Mouse (Mus musculus) heart, embryonic 16.5 days (tissue): Measurements from ENCODE around the gene Ccdc73. TPM values are rescaled to one million over a fixed set of nuclear protein-coding genes. Genes with fewer than 3 reads are reported as not detected.

Source experiments
- ATAC-seq: fragments of 200-750 bp; cut with Nextera tagmentation; replicated peaks from 2 replicates; pipeline ENCODE4 v1.8.0; 2017; ENCODE audit warnings: moderate number of reproducible peaks; ENCODE audit not compliant: insufficient read depth, low FRiP score; ENCODE audit errors: extremely low read depth
- H3K27ac ChIP-seq: fragments of 300-500 bp; sonication (generic); 2 replicates; pipeline ENCODE4 v1.5.1; 2014; ENCODE audit warnings: mild to moderate bottlenecking, low read length, control low read depth, moderate library complexity
- H3K27me3 ChIP-seq: fragments of 300-500 bp; sonication (generic); 2 replicates; pipeline ENCODE4 v1.6.1; 2014; ENCODE audit warnings: low read length, mixed read lengths; ENCODE audit not compliant: control insufficient read depth, insufficient read depth
- H3K36me3 ChIP-seq: fragments of 300-500 bp; sonication (generic); 2 replicates; pipeline ENCODE4 v1.6.1; 2014; ENCODE audit not compliant: control insufficient read depth, insufficient read depth
- H3K4me1 ChIP-seq: fragments of 300-500 bp; sonication (generic); 2 replicates; pipeline ENCODE4 v1.6.1; 2014; ENCODE audit warnings: low read length, mixed read lengths; ENCODE audit not compliant: control insufficient read depth, insufficient read depth
- H3K4me2 ChIP-seq: fragments of 300-500 bp; sonication (generic); 2 replicates; pipeline ENCODE4 v1.6.1; 2014; ENCODE audit warnings: low read depth, mild to moderate bottlenecking, control low read depth, low read length
- H3K4me3 ChIP-seq: fragments of 300-500 bp; sonication (generic); 2 replicates; pipeline ENCODE4 v1.5.1; 2014; ENCODE audit warnings: mild to moderate bottlenecking, control low read depth, low read length
- H3K9ac ChIP-seq: fragments of 300-500 bp; sonication (generic); 2 replicates; pipeline ENCODE4 v1.6.1; 2014; ENCODE audit warnings: low read length, control low read depth
- H3K9me3 ChIP-seq: fragments of 300-500 bp; sonication (generic); replicated peaks from 2 replicates; pipeline ENCODE4 v1.6.1; 2016; ENCODE audit warnings: low read length; ENCODE audit not compliant: control insufficient read depth
- WGBS: fragments of 180-500 bp; shearing (Covaris S2); extraction: QIAGEN DNeasy Blood & Tissue Kit; methylation state at CpG from one replicate; pipeline ENCODE4 v1.1.7; 2014; 5-methylcytosine and 5-hydroxymethylcytosine counted together
- polyA plus RNA-seq: library from polyadenylated mRNA; unstranded; fragments of >200 nt; fragmentation: Nextera tagmentation; extraction: Ambion mirVana; gene quantifications from 2 replicates; pipeline ENCODE4 v1.2.1, GENCODE M21; 2015

The Ccdc73 gene
- polyA plus RNA-seq, 1 experiment from 2014 or later = 4.8 TPM

DNA sequence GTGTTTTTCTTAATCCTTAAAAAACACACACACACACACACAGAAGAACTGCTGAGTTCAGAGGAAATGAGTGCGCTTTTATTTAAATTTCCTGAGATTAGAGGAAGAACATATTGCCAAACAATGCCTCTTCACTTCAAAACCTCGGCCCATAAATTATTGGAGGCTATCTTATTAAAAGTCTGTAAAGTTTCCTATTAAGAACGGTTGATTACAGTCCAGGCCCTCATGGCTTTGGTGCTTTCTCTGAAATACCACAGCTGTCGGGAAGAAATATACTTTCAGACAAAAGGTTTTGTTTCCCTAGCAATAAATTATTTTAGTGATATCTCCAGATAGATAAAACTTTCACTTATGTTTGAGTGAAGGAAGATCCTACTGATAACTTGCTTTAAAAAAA, 175.5 kb downstream of the Ccdc73 start:
- WGBS = 58% methylated on average over 4 of the region's 4 CpGs
- Histone ChIP-seq H3K27ac (no peak overlapping the region), H3K4me2 (no peak overlapping the region), H3K9ac (no peak overlapping the region), H3K4me3 (no peak overlapping the region), H3K27me3 (no peaks in the 10 kb centered on the region), H3K36me3 (no peaks in the 10 kb centered on the region), H3K9me3 (no peaks in the 10 kb centered on the region), H3K4me1 (no peaks in the 10 kb centered on the region)
- ATAC-seq = no peak

DNA sequence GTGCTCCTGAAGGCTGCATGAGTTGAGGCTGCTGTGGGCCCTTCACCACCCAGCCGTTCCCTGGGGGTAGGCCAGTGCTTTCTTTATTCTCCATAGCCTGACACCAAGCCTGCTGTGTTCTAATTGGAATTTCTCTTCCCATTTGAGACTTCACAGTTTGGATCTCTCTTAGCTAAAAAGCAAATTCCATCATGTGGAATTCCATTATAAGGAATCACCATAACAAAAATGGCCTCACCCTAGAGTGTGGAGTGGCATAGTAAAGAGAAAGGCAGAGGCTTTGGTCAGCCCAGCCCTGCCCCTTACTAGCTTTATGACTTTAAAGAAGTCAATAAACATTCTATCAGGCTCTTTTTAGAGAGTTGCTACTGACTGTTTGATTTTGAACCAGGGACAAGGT, 180.7 kb downstream of the Ccdc73 start:
- Histone ChIP-seq H3K4me1 (no peaks in the 10 kb centered on the region), H3K4me3 (no peak overlapping the region), H3K9ac (no peak overlapping the region), H3K9me3 (no peaks in the 10 kb centered on the region), H3K4me2 (no peak overlapping the region), H3K27ac (no peak overlapping the region), H3K36me3 (no peaks in the 10 kb centered on the region), H3K27me3 (no peaks in the 10 kb centered on the region)
- 68% methylated on average over 1 of the region's 1 CpGs for WGBS
- no peak for ATAC-seq

DNA sequence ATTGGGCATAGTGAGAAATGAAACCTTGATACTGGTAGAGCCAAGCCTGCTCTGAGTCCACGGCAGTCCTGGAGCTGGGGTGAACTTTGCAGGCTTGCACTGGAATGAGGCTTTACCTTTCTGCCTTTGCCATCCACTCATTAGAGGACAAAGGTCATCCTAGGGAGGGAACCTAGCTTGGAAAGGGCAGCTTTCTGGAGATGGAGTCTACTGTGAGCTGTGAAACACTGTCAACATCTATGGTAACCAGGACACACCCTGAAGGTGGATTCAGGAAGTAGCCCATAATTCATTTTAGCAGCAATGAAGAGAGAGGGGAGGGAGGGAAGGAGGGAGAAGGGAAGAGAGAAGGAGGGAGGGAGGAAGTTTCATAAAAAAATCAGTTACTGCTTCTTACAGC, 187.9 kb downstream of the Ccdc73 start:
- Histone ChIP-seq H3K9me3 (no peaks in the 10 kb centered on the region), H3K27ac (no peak overlapping the region), H3K4me3 (no peak overlapping the region), H3K36me3 (no peaks in the 10 kb centered on the region), H3K9ac (no peak overlapping the region), H3K27me3 (no peaks in the 10 kb centered on the region), H3K4me2 (no peak overlapping the region), H3K4me1 (no peaks in the 10 kb centered on the region)
- ATAC-seq = no peak
- WGBS = 62% methylated on average over 1 of the region's 1 CpGs

DNA sequence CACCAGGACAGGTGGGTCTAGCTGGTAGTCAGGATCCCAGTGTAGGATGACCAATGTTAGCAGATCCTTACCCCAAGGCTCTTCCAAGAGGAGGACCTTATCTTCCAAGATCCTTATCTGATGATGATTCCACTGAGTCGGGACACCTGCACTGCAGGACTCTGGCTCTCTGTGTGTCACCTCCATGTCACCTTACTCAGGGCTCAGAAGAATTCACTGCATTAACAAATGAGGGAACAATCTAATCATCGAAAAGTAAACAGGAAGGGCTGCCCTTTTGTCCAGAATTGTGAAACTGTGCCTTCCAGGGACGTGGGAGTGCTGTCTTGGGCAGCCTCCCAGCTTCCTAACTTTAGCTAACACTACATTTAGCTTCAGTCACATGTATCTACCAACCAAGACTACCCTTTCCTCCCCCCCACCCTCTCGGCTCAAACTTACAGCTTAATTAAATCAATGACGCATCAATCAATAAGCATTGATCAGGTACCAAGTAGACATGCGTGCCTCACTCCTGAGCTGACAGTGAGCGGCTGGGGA, 191.0 kb downstream of the Ccdc73 start:
- H3K4me1 ChIP-seq = no peaks in the 10 kb centered on the region
- H3K27ac ChIP-seq = no peak overlapping the region
- no peak overlapping the region for H3K4me3 ChIP-seq
- WGBS = 59% methylated on average over 7 of the region's 7 CpGs
- no peak overlapping the region for H3K9ac ChIP-seq
- no peaks in the 10 kb centered on the region for H3K27me3 ChIP-seq
- H3K4me2 ChIP-seq = no peak overlapping the region
- H3K9me3 ChIP-seq = no peaks in the 10 kb centered on the region
- no peaks in the 10 kb centered on the region for H3K36me3 ChIP-seq
- ATAC-seq = no peak

DNA sequence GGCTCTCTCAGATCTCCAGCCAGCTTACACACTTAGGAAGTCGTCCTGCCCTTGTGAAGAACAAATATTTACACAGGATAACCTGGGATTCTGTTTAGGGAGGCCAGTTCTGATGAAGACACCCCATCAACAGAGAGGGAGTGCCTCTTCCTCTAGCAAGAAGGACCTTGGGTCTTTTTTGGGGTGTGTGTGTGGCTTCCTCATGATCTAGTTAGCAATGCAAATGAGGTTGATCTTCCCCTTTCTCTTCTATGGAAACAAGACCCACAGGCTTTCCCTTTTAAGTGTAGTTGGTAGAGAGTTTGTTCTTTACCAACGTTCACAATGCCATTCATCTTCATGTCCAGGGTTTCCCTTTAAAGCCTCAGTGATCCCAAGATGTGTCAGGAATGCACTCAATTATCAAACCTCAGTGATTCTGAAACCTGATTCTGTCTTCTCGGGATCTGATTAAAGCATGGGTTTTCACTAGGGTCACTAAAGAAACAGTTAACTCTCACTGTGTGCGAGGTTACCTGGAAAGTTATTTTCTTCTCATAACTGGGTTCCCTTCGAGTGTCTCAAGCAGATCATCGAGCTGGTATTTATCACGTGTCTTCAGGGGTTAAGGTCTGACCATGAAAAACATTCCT, 195.3 kb downstream of the Ccdc73 start:
- Histone ChIP-seq H3K27ac (no peak overlapping the region), H3K9ac (no peak overlapping the region), H3K36me3 (no peaks in the 10 kb centered on the region), H3K4me2 (no peak overlapping the region), H3K4me3 (no peak overlapping the region), H3K4me1 (no peaks in the 10 kb centered on the region), H3K9me3 (no peaks in the 10 kb centered on the region), H3K27me3 (no peaks in the 10 kb centered on the region)
- 44% methylated on average over 7 of the region's 7 CpGs for WGBS
- no peak for ATAC-seq

Other genes with a start within 250 kb of the Ccdc73 start
- gene Tcp11l1, start 155.6 kb upstream of the Ccdc73 start, polyA plus RNA-seq = 28.0 and 28.9 TPM in 2 replicates
- not detected in 2 replicates for gene Pin1rt1, start 151.4 kb upstream of the Ccdc73 start, polyA plus RNA-seq
- 4.8 and 5.7 TPM in 2 replicates for gene Depdc7, start 124.9 kb upstream of the Ccdc73 start, polyA plus RNA-seq
- 5.6 and 6.2 TPM in 2 replicates for gene Qser1, start 51.0 kb upstream of the Ccdc73 start, polyA plus RNA-seq
- gene Prrg4, start 17.9 kb upstream of the Ccdc73 start, polyA plus RNA-seq = 1.3 and 1.7 TPM in 2 replicates
- 197 and 214 TPM in 2 replicates for gene Eif3m, start 149.3 kb downstream of the Ccdc73 start, polyA plus RNA-seq
- not detected in 2 replicates for gene Gm11060, start 224.2 kb downstream of the Ccdc73 start, polyA plus RNA-seq